Mouse (Mus musculus) forebrain, postnatal 0 days (tissue): Measurements from ENCODE around the gene Usp21. TPM values are rescaled to one million over a fixed set of nuclear protein-coding genes. Genes with fewer than 3 reads are reported as not detected.

ENCODE experiments used
- ATAC-seq: fragments of 200-750 bp; cut with Nextera tagmentation; 2 replicates; pipeline ENCODE4 v1.8.0; 2017; ENCODE audit warnings: mild to moderate bottlenecking, moderate library complexity
- DNase-seq: peaks from one replicate; pipeline ENCODE4 v3.0.0-alpha.2; 2015
- H3K27ac ChIP-seq: fragments of 300-500 bp; sonication (generic); 2 replicates; pipeline ENCODE4 v1.5.1; 2014; ENCODE audit warnings: low read depth, mild to moderate bottlenecking, antibody characterized with exemption, low read length, moderate library complexity, mixed read lengths
- H3K27me3 ChIP-seq: fragments of 300-500 bp; sonication (generic); 2 replicates; pipeline ENCODE4 v1.6.1; 2014; ENCODE audit warnings: mild to moderate bottlenecking, low read length, mixed read lengths; ENCODE audit not compliant: insufficient read depth
- H3K36me3 ChIP-seq: fragments of 300-500 bp; sonication (generic); 2 replicates; pipeline ENCODE4 v1.6.1; 2014; ENCODE audit warnings: mild to moderate bottlenecking, moderate library complexity; ENCODE audit not compliant: insufficient read depth
- H3K4me1 ChIP-seq: fragments of 300-500 bp; sonication (generic); 2 replicates; pipeline ENCODE4 v1.6.1; 2014; ENCODE audit warnings: antibody characterized with exemption; ENCODE audit not compliant: insufficient read depth
- H3K4me2 ChIP-seq: fragments of 300-500 bp; sonication (generic); 2 replicates; pipeline ENCODE4 v1.6.1; 2014; ENCODE audit warnings: low read depth, mild to moderate bottlenecking, moderate library complexity
- H3K4me3 ChIP-seq: fragments of 300-500 bp; sonication (generic); 2 replicates; pipeline ENCODE4 v1.5.1; 2014; ENCODE audit warnings: low read depth, low read length, mixed read lengths
- H3K9ac ChIP-seq: fragments of 300-500 bp; sonication (generic); 2 replicates; pipeline ENCODE4 v1.6.1; 2014; ENCODE audit warnings: mild to moderate bottlenecking
- H3K9me3 ChIP-seq: fragments of 300-500 bp; sonication (generic); 2 replicates; pipeline ENCODE4 v1.6.1; 2016; ENCODE audit warnings: low read length
- CTCF ChIP-seq: sonication (generic); IDR thresholded peaks from 2 replicates; pipeline ENCODE4 v1.5.1; 2016; ENCODE audit warnings: antibody characterized with exemption, control low read depth, low read depth
- WGBS: fragments of 180-500 bp; shearing (Covaris S2); extraction: QIAGEN DNeasy Blood & Tissue Kit; methylation state at CpG from one replicate; pipeline ENCODE4 v1.1.7; 2014; 5-methylcytosine and 5-hydroxymethylcytosine counted together
- polyA plus RNA-seq: library from polyadenylated mRNA; unstranded; fragments of >200 nt; fragmentation: Nextera tagmentation; extraction: Ambion mirVana; gene quantifications from 2 replicates; pipeline ENCODE4 v1.2.1, GENCODE M21; 2015
- total RNA-seq: library from RNA; depleted of rRNA; stranded (reverse); fragments of >200 nt; gene quantifications from 2 replicates; pipeline ENCODE4 v1.2.3, GENCODE M21; 2014

Usp21 gene
- total and polyA plus RNA-seq, 2 experiments from 2014 or later = 66.5 to 80.4 TPM

- peak; percentile 11 for ATAC-seq
Observed at GRCm38 (mm10) chr1:171295063-171295402, 7.2 kb upstream of the Usp21 start.

GRCm38 (mm10) chr1:171294298-171295062, 6.7 kb upstream of the Usp21 start, which contains the start of gene Ufc1:
Ufc1 (minus strand) TSS chr1:171295024.
- Histone ChIP-seq H3K27ac (peak within 1 kb of the TSS; percentile 94), H3K4me3 (peak within 1 kb of the TSS; percentile 63), H3K27me3 (peaks cover 6% of the 10 kb centered on the region; the same call in 1 of the 2 replicates), H3K36me3 (peaks cover 4% of the 10 kb centered on the region; the same call in 1 of the 2 replicates), H3K9me3 (no peaks in the 10 kb centered on the region), H3K4me1 (peaks cover 8% of the 10 kb centered on the region), H3K4me2 (peak within 1 kb of the TSS; percentile 53), H3K9ac (peak within 1 kb of the TSS; percentile 87)
- peak; percentile 51 for TF ChIP-seq CTCF
- peak; percentile 93 for DNase-seq
- WGBS = 1% methylated on average over 42 of the region's 42 CpGs
- ATAC-seq = peak; percentile 89

More at GRCm38 (mm10) chr1:171295063-171295402, 7.2 kb upstream of the Usp21 start:
- H3K36me3 ChIP-seq = peaks cover under 1% of the 10 kb centered on the region; the same call in 1 of the 2 replicates
- peaks cover 8% of the 10 kb centered on the region for H3K4me1 ChIP-seq
- 21% methylated on average over 3 of the region's 3 CpGs for WGBS
- DNase-seq = no peak
- H3K27ac ChIP-seq = peak overlapping the region; percentile 94
- no peak for TF ChIP-seq CTCF
- H3K27me3 ChIP-seq = peaks cover 6% of the 10 kb centered on the region; the same call in 1 of the 2 replicates
- H3K9ac ChIP-seq = peak overlapping the region; percentile 87
- peak overlapping the region; percentile 63 for H3K4me3 ChIP-seq
- H3K4me2 ChIP-seq = peak overlapping the region; percentile 43
- H3K9me3 ChIP-seq = no peaks in the 10 kb centered on the region

GRCm38 (mm10) chr1:171293906-171294297, 6.1 kb upstream of the Usp21 start:
- ATAC-seq (peak; percentile 30; the same call in 1 of the 2 replicates), DNase-seq (no peak)
- H3K27me3 ChIP-seq = peaks cover 6% of the 10 kb centered on the region; the same call in 1 of the 2 replicates
- peak overlapping the region; percentile 53 for H3K4me2 ChIP-seq
- H3K27ac ChIP-seq = peak overlapping the region; percentile 94
- TF ChIP-seq CTCF = no peak
- no peaks in the 10 kb centered on the region for H3K9me3 ChIP-seq
- H3K36me3 ChIP-seq = peaks cover 8% of the 10 kb centered on the region
- H3K4me3 ChIP-seq = peak overlapping the region; percentile 63
- WGBS = 34% methylated on average over 5 of the region's 5 CpGs
- peak overlapping the region; percentile 87 for H3K9ac ChIP-seq
- peaks cover 8% of the 10 kb centered on the region for H3K4me1 ChIP-seq

GRCm38 (mm10) chr1:171293351-171293750, 5.6 kb upstream of the Usp21 start:
- no peak for DNase-seq
- ATAC-seq = no peak
- H3K9me3 ChIP-seq = no peaks in the 10 kb centered on the region
- H3K9ac ChIP-seq = peak overlapping the region; percentile 87; the same call in 1 of the 2 replicates
- H3K4me1 ChIP-seq = peaks cover 8% of the 10 kb centered on the region
- peak overlapping the region; percentile 53 for H3K4me2 ChIP-seq
- peaks cover 13% of the 10 kb centered on the region for H3K36me3 ChIP-seq
- 79% methylated on average over 3 of the region's 3 CpGs for WGBS
- H3K27me3 ChIP-seq = peaks cover 6% of the 10 kb centered on the region; the same call in 1 of the 2 replicates
- TF ChIP-seq CTCF = no peak
- peak overlapping the region; percentile 94; the same call in 1 of the 2 replicates for H3K27ac ChIP-seq
- H3K4me3 ChIP-seq = peak overlapping the region; percentile 63; the same call in 1 of the 2 replicates

GRCm38 (mm10) chr1:171288328-171288727, 537 bp upstream of the Usp21 start:
- peaks cover 7% of the 10 kb centered on the region for H3K4me1 ChIP-seq
- 67% methylated on average over 4 of the region's 4 CpGs for WGBS
- H3K36me3 ChIP-seq = peaks cover 35% of the 10 kb centered on the region
- H3K27me3 ChIP-seq = no peaks in the 10 kb centered on the region
- H3K9me3 ChIP-seq = no peaks in the 10 kb centered on the region
- H3K4me2 ChIP-seq = 0 out of 2 replicates have a peak overlapping the region, but pooled peaks have one; percentile 59
- DNase-seq = no peak
- peak overlapping the region; percentile 86 for H3K27ac ChIP-seq
- no peak overlapping the region for H3K4me3 ChIP-seq
- TF ChIP-seq CTCF = no peak
- no peak for ATAC-seq
- no peak overlapping the region for H3K9ac ChIP-seq

GRCm38 (mm10) chr1:171286517-171286916, 1.3 kb downstream of the Usp21 start:
- no peaks in the 10 kb centered on the region for H3K9me3 ChIP-seq
- H3K4me1 ChIP-seq = peaks cover 6% of the 10 kb centered on the region
- H3K36me3 ChIP-seq = peaks cover 45% of the 10 kb centered on the region
- no peak for TF ChIP-seq CTCF
- peak overlapping the region; percentile 59 for H3K4me2 ChIP-seq
- H3K4me3 ChIP-seq = peak overlapping the region; percentile 66; the same call in 1 of the 2 replicates
- DNase-seq (no peak), ATAC-seq (no peak)
- no peak overlapping the region for H3K9ac ChIP-seq
- WGBS = 91% methylated on average over 19 of the region's 19 CpGs
- H3K27me3 ChIP-seq = no peaks in the 10 kb centered on the region
- no peak overlapping the region for H3K27ac ChIP-seq
